Mouse (Mus musculus): Measurements from ENCODE around the gene Arvcf.

Arvcf gene

DNA sequence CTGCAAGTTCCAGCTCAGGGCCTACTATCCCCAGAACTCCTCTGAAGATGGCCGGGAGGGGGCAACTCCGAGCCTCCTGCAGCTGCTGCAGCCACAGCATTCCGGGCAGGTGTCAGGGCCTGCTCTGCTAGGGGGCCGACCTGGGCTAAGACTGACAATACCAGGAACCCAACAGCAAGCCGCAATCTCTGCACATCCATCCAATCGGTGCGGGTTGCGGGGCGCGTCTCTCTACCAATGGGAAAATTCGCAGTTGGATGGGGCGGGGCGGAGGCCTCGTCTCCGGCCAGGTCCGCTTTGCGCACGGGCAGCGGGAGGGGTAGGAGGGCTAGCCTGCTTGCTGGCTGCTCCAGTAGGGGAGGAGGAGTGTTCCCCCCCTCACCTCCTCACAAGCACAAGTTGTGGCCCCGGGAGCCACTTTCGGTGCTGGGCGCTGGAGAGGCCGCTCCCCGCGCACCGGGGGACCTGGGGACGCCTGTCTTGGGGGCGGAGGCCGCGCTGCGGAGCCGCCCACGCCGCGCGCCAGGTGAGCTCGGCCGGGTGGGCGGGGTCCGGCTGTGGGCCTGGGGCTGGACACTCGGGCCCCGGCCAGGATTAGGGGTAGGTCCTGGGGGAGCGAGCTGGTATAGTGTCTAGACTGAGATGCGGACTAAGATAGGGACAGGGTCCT, at the start of gene Arvcf, which contains the start of gene Tango2:
Gene Arvcf (plus strand): TSS at position 252 of the 670 bp plus-strand sequence.
Gene Tango2 (minus strand): TSS at position 173 of the 670 bp plus-strand sequence.
- DNase-seq (ENCODE audit: low read depth), result no peak

- DNase-seq (ENCODE audit: low read depth), result no peak
Measured at GRCm38 (mm10) chr16:18308159-18308558, 39.8 kb upstream of the Arvcf start.

DNA sequence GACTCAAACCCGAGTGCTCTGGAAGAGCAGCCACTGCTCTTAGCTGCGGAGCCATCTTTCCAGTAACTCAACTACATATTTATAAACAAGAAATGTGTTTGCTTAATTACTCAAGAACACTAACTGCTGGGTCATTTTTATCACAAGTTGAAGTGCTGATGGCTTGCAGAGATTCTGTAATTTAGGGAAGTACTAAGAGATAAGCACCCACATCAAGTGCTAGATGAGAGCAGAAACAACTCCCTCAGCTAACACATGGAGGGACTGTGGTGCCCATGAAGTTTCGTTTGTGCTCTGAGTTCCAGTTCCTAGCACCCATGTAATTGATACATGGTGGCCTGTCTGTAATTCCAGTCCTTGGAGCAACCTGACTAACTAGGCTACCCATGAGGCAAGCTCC, 29.0 kb upstream of the Arvcf start:
- DNase-seq (ENCODE audit: low read depth), result no peak

- no peak for DNase-seq (ENCODE audit: low read depth)
Measured at GRCm38 (mm10) chr16:18321443-18321842, 26.5 kb upstream of the Arvcf start.

- DNase-seq (ENCODE audit: low read depth), result no peak
Measured at GRCm38 (mm10) chr16:18323460-18323859, 24.5 kb upstream of the Arvcf start.

DNA sequence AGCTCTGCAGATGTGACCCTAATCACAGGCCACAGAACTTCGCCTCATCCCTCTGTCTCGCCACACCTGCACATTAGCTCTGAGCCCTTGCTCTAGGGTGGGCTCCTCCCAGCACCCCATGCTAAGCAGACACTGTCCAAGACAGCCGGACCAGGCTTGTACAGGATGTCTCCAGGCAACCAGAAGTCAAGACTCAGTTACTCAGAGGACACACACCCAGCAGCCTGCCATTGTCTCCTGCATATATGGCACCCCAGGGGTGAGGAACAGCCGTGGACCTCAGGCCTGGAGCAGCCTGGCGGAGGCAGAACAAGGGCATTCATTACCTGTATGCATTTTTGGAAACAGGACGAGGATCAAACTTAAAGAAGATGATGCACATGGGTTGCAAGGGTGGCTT, 24.0 kb upstream of the Arvcf start:
- DNase-seq (ENCODE audit: low read depth), result no peak

- no peak for DNase-seq (ENCODE audit: low read depth)
Measured at GRCm38 (mm10) chr16:18325741-18326140, 22.2 kb upstream of the Arvcf start.

GRCm38 (mm10) chr16:18327936-18328335, 20.0 kb upstream of the Arvcf start:
- no peak for DNase-seq (ENCODE audit: low read depth)

- no peak for DNase-seq (ENCODE audit: low read depth)
Measured at GRCm38 (mm10) chr16:18328524-18328923, 19.5 kb upstream of the Arvcf start.

DNA sequence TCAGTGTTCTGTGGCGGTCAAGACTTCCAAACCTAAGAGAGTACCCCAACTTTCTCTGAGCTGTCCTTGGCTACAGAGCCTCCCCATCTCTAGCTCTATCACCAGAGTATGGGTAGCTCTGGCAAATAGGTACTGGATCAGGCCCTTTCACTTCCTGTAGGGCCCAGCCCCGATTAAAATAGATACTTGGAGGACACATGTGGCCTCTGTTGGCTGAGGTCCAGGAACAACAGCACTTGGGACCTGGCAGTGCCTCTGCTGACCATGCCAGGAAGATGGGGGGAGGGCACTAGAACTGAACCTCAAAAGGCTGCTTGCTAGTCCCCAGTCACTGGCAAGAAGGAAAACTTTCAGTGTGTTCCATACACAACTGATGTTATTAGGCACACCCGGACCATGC, 14.0 kb upstream of the Arvcf start:
- no peak for DNase-seq (ENCODE audit: low read depth)

- no peak for DNase-seq (ENCODE audit: low read depth)
Measured at GRCm38 (mm10) chr16:18335981-18336380, 12.0 kb upstream of the Arvcf start.

- no peak for DNase-seq (ENCODE audit: low read depth)
Measured at GRCm38 (mm10) chr16:18337261-18337660, 10.7 kb upstream of the Arvcf start.

- no peak for DNase-seq (ENCODE audit: low read depth)
Measured at GRCm38 (mm10) chr16:18339866-18340265, 8.1 kb upstream of the Arvcf start.

- no peak for DNase-seq (ENCODE audit: low read depth)
Measured at GRCm38 (mm10) chr16:18341605-18342004, 6.4 kb upstream of the Arvcf start.

DNA sequence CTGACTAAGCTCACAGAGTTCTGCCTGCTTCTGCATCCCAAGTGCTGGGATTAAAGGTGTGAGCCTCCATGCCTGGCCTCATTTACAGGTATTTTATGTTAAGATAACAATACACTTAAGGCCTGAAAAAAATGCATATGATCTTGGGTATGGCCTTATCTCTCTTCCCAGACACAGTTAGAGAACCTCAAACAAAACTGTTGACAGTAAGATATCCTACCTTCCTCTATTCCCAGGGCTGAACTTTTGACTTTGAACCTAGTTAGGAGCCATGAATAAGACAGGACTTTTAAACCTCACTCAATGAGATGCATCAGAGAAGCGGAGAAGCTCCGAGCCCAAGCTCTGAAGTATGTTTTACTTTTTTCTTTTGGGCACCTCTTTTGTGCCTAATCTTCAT, 5.9 kb upstream of the Arvcf start:
- DNase-seq (ENCODE audit: low read depth), result peak; percentile 77

- peak; percentile 35 for DNase-seq (ENCODE audit: low read depth)
Measured at GRCm38 (mm10) chr16:18342650-18343570, 5.1 kb upstream of the Arvcf start.

GRCm38 (mm10) chr16:18343778-18344177, 4.2 kb upstream of the Arvcf start:
- peak; percentile 96 for DNase-seq (ENCODE audit: low read depth)

DNA sequence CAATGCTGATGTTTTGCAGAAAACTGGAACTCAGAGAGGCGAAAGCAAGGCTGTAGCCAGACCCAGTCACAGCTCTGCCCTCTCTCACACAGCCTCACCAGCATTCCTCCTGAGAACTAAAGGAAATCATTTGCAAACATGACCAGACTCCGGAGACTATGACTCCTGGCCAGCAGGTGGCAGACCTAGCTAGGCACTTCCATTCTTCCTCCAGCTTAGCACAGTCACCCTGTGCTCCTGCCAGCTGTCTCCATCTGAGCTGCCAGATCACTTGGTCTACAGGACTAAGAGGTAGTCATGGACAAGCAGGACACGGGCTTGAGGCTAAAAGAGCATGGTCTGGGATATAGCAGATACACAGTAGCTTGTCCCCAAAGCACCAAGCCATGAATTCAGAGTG, 2.7 kb upstream of the Arvcf start:
- DNase-seq (ENCODE audit: low read depth), result peak; percentile 84

GRCm38 (mm10) chr16:18348601-18349175, 706 bp downstream of the Arvcf start:
- DNase-seq (ENCODE audit: low read depth), result no peak

DNA sequence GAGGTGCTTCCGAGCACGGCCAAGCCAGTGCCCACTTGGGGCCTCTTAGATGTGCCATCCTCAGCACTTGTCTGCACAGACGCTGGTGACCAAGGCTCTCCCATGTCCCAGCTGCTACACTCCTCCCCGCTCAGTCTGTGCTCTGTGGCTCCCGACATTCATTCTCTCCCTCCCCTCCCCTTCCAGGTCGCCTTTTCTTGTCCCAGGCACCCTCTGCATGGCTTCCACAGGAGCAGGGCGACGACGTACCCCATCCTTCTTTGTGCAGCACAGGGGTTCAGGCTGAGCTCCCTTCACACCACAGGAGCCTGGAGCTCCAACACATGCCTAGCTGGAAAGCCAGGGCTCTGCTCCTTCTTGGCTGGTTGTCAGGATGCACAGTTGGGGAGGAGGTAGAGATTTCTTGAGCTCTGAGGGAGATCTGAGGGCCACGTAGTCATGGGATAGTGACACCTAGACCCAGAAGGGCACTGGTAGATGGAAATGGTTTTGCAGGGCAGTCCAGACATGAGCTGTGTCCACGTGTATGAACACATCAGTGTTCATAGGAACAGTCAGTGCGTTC, 1.9 kb downstream of the Arvcf start:
- no peak for DNase-seq (ENCODE audit: low read depth)

GRCm38 (mm10) chr16:18351313-18352055, 3.5 kb downstream of the Arvcf start:
- DNase-seq (ENCODE audit: low read depth), result no peak

- DNase-seq (ENCODE audit: low read depth), result peak; percentile 73
Measured at GRCm38 (mm10) chr16:18353106-18353505, 5.1 kb downstream of the Arvcf start.
